Mouse (Mus musculus) liver, embryonic 13.5 days (tissue): ENCODE data around the gene Mcl1. TPM values are rescaled to one million over a fixed set of nuclear protein-coding genes. Genes with fewer than 3 reads are reported as not detected.

Experiments
- ATAC-seq: fragments of 200-750 bp; cut with Nextera tagmentation; 2 replicates; pipeline ENCODE4 v1.8.0; 2017; ENCODE audit warnings: low read depth, mild to moderate bottlenecking, moderate number of reproducible peaks, moderate library complexity
- DNase-seq: peaks from one replicate; pipeline ENCODE4 v3.0.0; 2022
- H3K27ac ChIP-seq: fragments of 300-500 bp; sonication (generic); 2 replicates; pipeline ENCODE4 v1.5.1; 2015; ENCODE audit warnings: moderate library complexity, mild to moderate bottlenecking, inconsistent platforms
- H3K27me3 ChIP-seq: fragments of 300-500 bp; sonication (generic); 2 replicates; pipeline ENCODE4 v1.6.1; 2015; ENCODE audit warnings: mild to moderate bottlenecking, inconsistent platforms
- H3K36me3 ChIP-seq: fragments of 300-500 bp; sonication (generic); 2 replicates; pipeline ENCODE4 v1.6.1; 2015; ENCODE audit warnings: mild to moderate bottlenecking, inconsistent platforms
- H3K4me1 ChIP-seq: fragments of 300-500 bp; sonication (generic); replicated peaks from 2 replicates; pipeline ENCODE4 v1.6.1; 2015; ENCODE audit warnings: inconsistent platforms
- H3K4me2 ChIP-seq: fragments of 300-500 bp; sonication (generic); 2 replicates; pipeline ENCODE4 v1.6.1; 2015; ENCODE audit warnings: inconsistent platforms, mild to moderate bottlenecking, moderate library complexity
- H3K4me3 ChIP-seq: fragments of 300-500 bp; sonication (generic); replicated peaks from 2 replicates; pipeline ENCODE4 v1.5.1; 2015; ENCODE audit warnings: mild to moderate bottlenecking, inconsistent platforms
- H3K9ac ChIP-seq: fragments of 300-500 bp; sonication (generic); 2 replicates; pipeline ENCODE4 v1.6.1; 2015; ENCODE audit warnings: mild to moderate bottlenecking, inconsistent platforms
- H3K9me3 ChIP-seq: fragments of 300-500 bp; sonication (generic); replicated peaks from 2 replicates; pipeline ENCODE4 v1.6.1; 2016; ENCODE audit warnings: inconsistent platforms
- WGBS: fragments of 180-500 bp; shearing (Covaris S2); methylation state at CpG from one replicate; pipeline ENCODE4 v1.1.7; 2015; ENCODE audit not compliant: insufficient replicate concordance; 5-methylcytosine and 5-hydroxymethylcytosine counted together
- polyA plus RNA-seq: library from polyadenylated mRNA; unstranded; fragments of >200 nt; fragmentation: Nextera tagmentation; extraction: Ambion mirVana; gene quantifications from 2 replicates; pipeline ENCODE4 v1.2.1, GENCODE M21; 2015

The Mcl1 gene
- polyA plus RNA-seq, 1 experiment from 2014 or later: 31.8 TPM

GRCm38 (mm10) chr3:95660788-95661478, 2.3 kb downstream of the Mcl1 start:
- 29% methylated on average over 2 of the region's 2 CpGs for WGBS
- Histone ChIP-seq H3K4me1 (peaks cover 75% of the 10 kb centered on the region), H3K27me3 (no peaks in the 10 kb centered on the region), H3K36me3 (peaks cover 55% of the 10 kb centered on the region), H3K9me3 (no peaks in the 10 kb centered on the region), H3K4me2 (peak overlapping the region; percentile 87), H3K9ac (peak overlapping the region; percentile 100), H3K27ac (peak overlapping the region; percentile 97), H3K4me3 (peak overlapping the region; percentile 97)
- ATAC-seq (no peak), DNase-seq (no peak)

DNA sequence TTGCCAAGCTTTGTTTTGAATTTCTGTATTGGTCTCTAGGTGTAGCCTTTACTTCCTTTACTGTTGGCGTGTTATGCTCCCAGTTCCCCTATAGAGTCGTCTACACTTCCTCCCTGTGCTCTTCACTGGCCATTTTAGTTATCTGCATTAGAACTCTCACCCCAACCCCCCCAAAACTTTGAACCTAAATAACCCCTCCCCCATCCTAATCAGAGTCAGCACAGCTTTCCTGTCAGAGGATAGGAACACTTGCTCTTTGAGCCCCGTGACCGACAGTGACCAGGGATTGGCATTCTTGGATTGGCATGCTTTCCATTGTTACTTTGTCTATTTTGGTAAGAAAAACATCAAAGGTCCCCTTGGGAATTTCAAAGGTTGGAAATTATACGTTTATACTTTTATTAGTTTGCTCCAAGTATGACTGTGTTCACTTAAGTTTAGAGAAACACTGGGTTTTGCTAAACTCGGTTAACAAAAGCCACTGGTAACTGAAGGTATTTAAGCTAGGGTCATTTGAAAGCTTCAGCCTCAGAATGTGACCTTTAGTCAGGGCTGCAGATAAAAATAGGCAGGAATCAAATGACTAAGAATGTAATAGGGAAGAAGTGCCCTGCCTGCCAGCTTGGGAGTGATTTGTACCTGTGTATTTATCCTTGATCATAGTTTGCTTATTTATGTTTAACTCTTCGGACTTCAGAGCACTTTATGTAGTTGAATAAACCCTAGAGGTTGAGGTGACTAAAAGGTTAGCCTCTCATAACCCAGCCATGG, 3.5 kb downstream of the Mcl1 start:
- 23% methylated on average over 7 of the region's 7 CpGs for WGBS
- Histone ChIP-seq H3K27me3 (no peaks in the 10 kb centered on the region), H3K9me3 (no peaks in the 10 kb centered on the region), H3K4me2 (peak overlapping the region; percentile 87), H3K9ac (peak overlapping the region; percentile 100), H3K4me1 (peaks cover 79% of the 10 kb centered on the region), H3K36me3 (peaks cover 55% of the 10 kb centered on the region), H3K27ac (peak overlapping the region; percentile 88), H3K4me3 (peak overlapping the region; percentile 97)
- 0 out of 2 replicates have a peak, but pooled peaks have one; percentile 1 for ATAC-seq
- no peak for DNase-seq

- Histone ChIP-seq H3K4me3 (peak overlapping the region; percentile 97), H3K36me3 (peaks cover 55% of the 10 kb centered on the region), H3K27me3 (no peaks in the 10 kb centered on the region), H3K4me1 (peaks cover 79% of the 10 kb centered on the region), H3K4me2 (peak overlapping the region; percentile 87), H3K9me3 (no peaks in the 10 kb centered on the region), H3K27ac (peak overlapping the region; percentile 88), H3K9ac (peak overlapping the region; percentile 100)
- ATAC-seq: no peak
- 67% methylated on average over 7 of the region's 7 CpGs for WGBS
- DNase-seq: no peak
These were observed 4.3 kb downstream of the Mcl1 start for GRCm38 (mm10) chr3:95662724-95663449.

GRCm38 (mm10) chr3:95663486-95663885, 4.9 kb downstream of the Mcl1 start:
- ATAC-seq: no peak
- no peak for DNase-seq
- Histone ChIP-seq H3K4me3 (peak overlapping the region; percentile 10; the same call in 1 of the 2 replicates), H3K4me1 (peaks cover 83% of the 10 kb centered on the region), H3K4me2 (peak overlapping the region; percentile 49), H3K36me3 (peaks cover 60% of the 10 kb centered on the region), H3K9me3 (no peaks in the 10 kb centered on the region), H3K27ac (peak overlapping the region; percentile 88), H3K27me3 (no peaks in the 10 kb centered on the region), H3K9ac (peak overlapping the region; percentile 49; the same call in 1 of the 2 replicates)
- WGBS: 69% methylated on average over 2 of the region's 2 CpGs

DNA sequence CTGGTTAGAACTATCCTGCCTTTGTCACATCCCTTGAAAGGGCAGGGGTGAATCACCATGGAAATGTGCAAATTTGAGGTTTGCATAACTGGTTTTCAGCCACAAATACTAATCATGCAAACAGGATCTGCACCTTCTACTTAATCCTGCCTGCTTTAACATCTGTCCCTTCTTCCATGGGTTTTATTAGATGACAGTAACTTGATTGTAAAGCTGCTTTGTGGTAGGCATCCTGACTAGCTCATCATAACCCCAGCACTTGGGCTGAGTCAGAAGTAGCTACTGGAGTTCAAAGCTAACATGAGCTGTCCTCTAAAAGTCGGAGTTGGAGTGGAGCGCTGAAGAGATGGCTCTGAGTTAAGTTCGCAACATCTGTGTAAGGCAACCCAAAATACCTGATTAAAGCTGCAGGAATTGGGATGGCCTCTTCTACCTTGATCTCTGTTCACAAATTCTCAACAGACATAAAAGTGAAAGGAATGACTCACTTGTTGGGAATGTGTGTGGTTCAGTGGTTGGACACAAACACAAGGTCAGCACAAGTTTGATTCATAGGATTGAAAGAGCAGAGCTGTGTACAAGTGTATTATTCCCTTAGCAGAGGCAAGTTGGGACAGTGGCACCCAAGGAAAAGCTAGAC, 5.5 kb downstream of the Mcl1 start:
- H3K4me2 ChIP-seq: peak overlapping the region; percentile 49
- DNase-seq (no peak), ATAC-seq (no peak)
- H3K36me3 ChIP-seq: peaks cover 66% of the 10 kb centered on the region
- no peaks in the 10 kb centered on the region for H3K27me3 ChIP-seq
- WGBS: 90% methylated on average over 3 of the region's 3 CpGs
- H3K4me3 ChIP-seq: peak overlapping the region; percentile 10; the same call in 1 of the 2 replicates
- H3K4me1 ChIP-seq: peaks cover 89% of the 10 kb centered on the region
- H3K9me3 ChIP-seq: no peaks in the 10 kb centered on the region
- peak overlapping the region; percentile 88 for H3K27ac ChIP-seq
- H3K9ac ChIP-seq: peak overlapping the region; percentile 49

DNA sequence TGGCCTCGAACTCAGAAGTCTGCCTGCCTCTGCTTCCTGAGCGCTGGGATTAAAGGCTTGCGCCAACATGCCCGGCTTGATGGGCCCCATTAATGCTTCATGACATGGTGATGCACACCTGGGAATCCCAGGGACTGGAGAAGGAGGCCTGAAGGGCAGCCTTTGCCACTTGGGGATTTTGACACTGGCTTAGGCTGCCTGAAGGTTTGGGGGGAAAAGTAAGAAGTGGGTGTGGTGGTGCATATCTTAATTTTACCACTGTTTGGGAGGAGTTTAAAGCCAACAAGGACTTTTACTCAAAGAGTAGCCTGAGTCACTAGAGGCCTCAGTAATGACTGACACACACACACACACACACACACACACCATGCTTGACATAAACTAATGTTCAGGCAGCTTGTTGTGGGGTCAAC, 6.4 kb downstream of the Mcl1 start:
- H3K27me3 ChIP-seq: no peaks in the 10 kb centered on the region
- WGBS: 72% methylated on average over 4 of the region's 4 CpGs
- DNase-seq (no peak), ATAC-seq (peak; percentile 57)
- no peaks in the 10 kb centered on the region for H3K9me3 ChIP-seq
- peak overlapping the region; percentile 49 for H3K4me2 ChIP-seq
- peaks cover 97% of the 10 kb centered on the region for H3K4me1 ChIP-seq
- peak overlapping the region; percentile 49 for H3K9ac ChIP-seq
- peaks cover 72% of the 10 kb centered on the region for H3K36me3 ChIP-seq
- peak overlapping the region; percentile 3 for H3K4me3 ChIP-seq
- H3K27ac ChIP-seq: peak overlapping the region; percentile 88

GRCm38 (mm10) chr3:95666124-95666844, 7.7 kb downstream of the Mcl1 start:
- Histone ChIP-seq H3K9ac (peak overlapping the region; percentile 49), H3K4me1 (peaks cover 95% of the 10 kb centered on the region), H3K4me2 (peak overlapping the region; percentile 49), H3K9me3 (no peaks in the 10 kb centered on the region), H3K27ac (peak overlapping the region; percentile 88), H3K4me3 (0 out of 2 replicates have a peak overlapping the region, but pooled peaks have one; percentile 1), H3K27me3 (no peaks in the 10 kb centered on the region), H3K36me3 (peaks cover 63% of the 10 kb centered on the region)
- ATAC-seq: peak; percentile 73
- 37% methylated on average over 6 of the region's 6 CpGs for WGBS
- peak; percentile 83 for DNase-seq

DNA sequence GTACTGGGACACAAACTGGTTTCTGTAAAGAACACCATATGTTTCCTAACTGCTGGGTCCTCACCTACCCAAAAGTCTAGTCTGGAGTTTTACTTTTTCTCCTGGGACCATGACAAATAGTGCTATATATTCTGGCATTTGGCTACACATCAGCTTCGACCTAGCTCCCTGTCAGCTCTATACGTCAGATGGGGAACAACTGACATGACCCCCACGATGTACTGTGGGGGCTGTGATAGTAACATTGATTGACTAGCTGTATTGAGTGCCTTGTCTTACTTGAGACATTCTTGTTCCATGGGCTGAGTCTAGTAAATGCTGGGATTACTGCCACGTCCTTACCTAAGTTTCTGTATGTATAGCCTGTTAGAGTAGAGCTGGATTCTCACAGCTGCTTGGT, 8.9 kb downstream of the Mcl1 start:
- no peak overlapping the region for H3K4me3 ChIP-seq
- no peaks in the 10 kb centered on the region for H3K27me3 ChIP-seq
- 58% methylated on average over 4 of the region's 4 CpGs for whole genome bisulfite sequencing
- peaks cover 60% of the 10 kb centered on the region for H3K36me3 ChIP-seq
- peak overlapping the region; percentile 37; the same call in 1 of the 2 replicates for H3K9ac ChIP-seq
- DNase-seq (no peak), ATAC-seq (no peak)
- H3K4me1 ChIP-seq: peaks cover 95% of the 10 kb centered on the region
- no peaks in the 10 kb centered on the region for H3K9me3 ChIP-seq
- peak overlapping the region; percentile 88 for H3K27ac ChIP-seq
- 0 out of 2 replicates have a peak overlapping the region, but pooled peaks have one; percentile 0 for H3K4me2 ChIP-seq

DNA sequence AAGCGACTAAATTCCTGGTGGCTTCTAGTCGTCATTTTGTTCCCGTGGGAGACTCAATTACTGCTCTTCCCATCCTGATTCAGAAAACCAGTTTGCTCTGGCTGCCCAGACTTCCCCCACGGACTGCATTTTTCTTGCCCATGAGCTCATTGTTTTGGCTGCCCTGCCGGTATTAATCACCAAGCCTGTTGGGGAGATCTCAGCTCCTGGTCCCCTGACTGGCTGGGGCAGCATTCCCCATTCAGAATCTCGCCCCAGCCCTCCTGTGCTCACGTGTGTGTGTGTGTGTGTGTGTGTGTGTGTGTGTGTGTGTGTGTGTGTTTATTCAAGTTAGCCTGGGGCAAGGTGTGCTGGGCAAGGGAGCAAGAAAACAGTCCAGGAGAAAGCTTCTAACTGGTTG, 9.4 kb downstream of the Mcl1 start:
- H3K36me3 ChIP-seq: peaks cover 56% of the 10 kb centered on the region
- ATAC-seq: no peak

DNA sequence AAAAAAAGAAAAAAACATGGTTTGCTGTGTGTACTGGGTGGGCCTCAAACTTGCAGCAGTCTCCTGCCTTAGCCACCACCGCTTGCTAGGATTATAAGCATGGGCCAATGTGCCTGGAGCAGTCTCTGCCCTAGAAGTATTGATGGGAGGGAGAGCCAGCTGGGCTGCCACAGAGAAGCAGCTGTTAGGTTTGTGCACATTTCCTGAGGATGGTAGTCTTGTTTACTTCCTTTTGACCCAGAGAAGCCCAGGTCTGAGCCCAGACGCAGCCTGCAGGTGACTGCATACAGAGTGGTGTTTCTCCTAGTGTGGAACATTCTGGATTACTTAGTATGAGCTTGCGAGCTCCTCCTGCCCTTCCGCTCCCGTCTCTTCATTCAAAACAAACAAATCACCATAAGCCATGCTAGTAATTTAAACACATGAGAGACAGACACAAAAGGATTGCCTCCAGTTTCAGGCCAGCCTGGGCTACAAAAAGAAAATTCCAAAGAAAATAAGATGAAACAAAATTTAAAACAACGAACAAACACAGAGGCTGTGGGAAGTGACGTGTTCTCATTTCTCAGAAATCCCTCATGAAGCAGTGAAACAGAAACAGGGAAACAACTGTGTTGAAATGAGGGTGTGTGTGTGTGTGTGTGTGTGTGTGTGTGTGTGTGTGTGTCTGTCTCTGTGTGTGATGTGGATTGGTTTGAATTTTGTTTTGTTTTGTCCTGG, 10.2 kb downstream of the Mcl1 start:
- no peak for DNase-seq
- H3K4me2 ChIP-seq: no peak overlapping the region
- H3K9me3 ChIP-seq: no peaks in the 10 kb centered on the region
- no peaks in the 10 kb centered on the region for H3K27me3 ChIP-seq
- 0 out of 2 replicates have a peak overlapping the region, but pooled peaks have one; percentile 22 for H3K9ac ChIP-seq
- no peak for ATAC-seq
- H3K27ac ChIP-seq: peak overlapping the region; percentile 88
- H3K36me3 ChIP-seq: peaks cover 56% of the 10 kb centered on the region
- 72% methylated on average over 7 of the region's 7 CpGs for WGBS
- H3K4me1 ChIP-seq: peaks cover 95% of the 10 kb centered on the region
- H3K4me3 ChIP-seq: no peak overlapping the region

More for the DNA sequence above, 9.4 kb downstream of the Mcl1 start:
- Histone ChIP-seq H3K4me1 (peaks cover 95% of the 10 kb centered on the region), H3K4me3 (no peak overlapping the region), H3K9ac (peak overlapping the region; percentile 37), H3K4me2 (0 out of 2 replicates have a peak overlapping the region, but pooled peaks have one; percentile 0), H3K27me3 (no peaks in the 10 kb centered on the region), H3K27ac (peak overlapping the region; percentile 88), H3K9me3 (no peaks in the 10 kb centered on the region)
- no peak for DNase-seq
- WGBS: 49% methylated on average over 7 of the region's 7 CpGs
